In genomic region chr3:129130521-129130920, GRCm38 (mm10) we compare ENCODE assay signal across 28 mouse cellular contexts.
"Had no signal": no experiment of that assay in that cellular context is flagged by ENCODE, and none has a peak within 500 bp of the region (broad histone marks: within the 10 kb centered on the region; RNA-seq: fewer than 3 reads in every experiment).

No protein-coding gene starts in this region.

- H3K27me3 ChIP-seq: limb, embryonic 12.5 days; limb, embryonic 13.5 days; limb, embryonic 15.5 days; liver, embryonic 12.5 days; liver, embryonic 13.5 days; liver, embryonic 15.5 days; lung, embryonic 15.5 days; megakaryocyte, embryonic 14.5 days; neural tube, embryonic 12.5 days had no signal

- H3K4me2 ChIP-seq: limb, embryonic 12.5 days; limb, embryonic 13.5 days; limb, embryonic 15.5 days; liver, embryonic 11.5 days; liver, embryonic 12.5 days; liver, embryonic 13.5 days; liver, embryonic 15.5 days; lung, embryonic 14.5 days; lung, embryonic 15.5 days; midbrain, embryonic 12.5 days; neural tube, embryonic 12.5 days had no signal

- H3K9me3 ChIP-seq: limb, embryonic 10.5 days; limb, embryonic 12.5 days; limb, embryonic 13.5 days; limb, embryonic 15.5 days; liver, embryonic 12.5 days; liver, embryonic 13.5 days; liver, embryonic 15.5 days; lung, embryonic 15.5 days; midbrain, embryonic 12.5 days; neural tube, embryonic 12.5 days had no signal

- H3K4me1 ChIP-seq: limb, embryonic 10.5 days; limb, embryonic 12.5 days; limb, embryonic 13.5 days; limb, embryonic 15.5 days; liver, embryonic 12.5 days; liver, embryonic 13.5 days; liver, embryonic 15.5 days; lung, embryonic 15.5 days; megakaryocyte, embryonic 14.5 days; neural tube, embryonic 12.5 days had no signal

- H3K4me3 ChIP-seq: left cerebral cortex, adult 2 months; limb, embryonic 10.5 days; limb, embryonic 12.5 days; limb, embryonic 13.5 days; limb, embryonic 15.5 days; liver, embryonic 12.5 days; liver, embryonic 13.5 days; liver, embryonic 15.5 days; lung, embryonic 15.5 days; megakaryocyte, embryonic 14.5 days; midbrain, embryonic 12.5 days; myocyte; neural tube, embryonic 12.5 days had no signal

- DNase-seq: left cerebral cortex, postnatal 4 days; liver; liver, embryonic 13.5 days; liver, postnatal 0 days; lung, adult 18-20 months; lung, adult 2 months; lung, embryonic 14.5 days; lung, postnatal 10 days; lung, postnatal 14 days; lung, postnatal 36 days; lung, postnatal 4 days had no signal

- H3K27ac ChIP-seq: left cerebral cortex, adult 2 months; limb, embryonic 10.5 days; limb, embryonic 12.5 days; limb, embryonic 13.5 days; limb, embryonic 15.5 days; liver, embryonic 12.5 days; liver, embryonic 13.5 days; liver, embryonic 14.5 days; liver, embryonic 15.5 days; lung, embryonic 15.5 days; macrophage; midbrain, embryonic 12.5 days; neural tube, embryonic 12.5 days had no signal

- ATAC-seq: liver, embryonic 12.5 days; liver, postnatal 0 days; lung, postnatal 0 days; midbrain, embryonic 16.5 days had no signal

- H3K36me3 ChIP-seq: limb, embryonic 10.5 days; limb, embryonic 12.5 days; limb, embryonic 13.5 days; limb, embryonic 15.5 days; liver, embryonic 12.5 days; liver, embryonic 13.5 days; liver, embryonic 15.5 days; lung, embryonic 15.5 days; midbrain, embryonic 12.5 days; neural tube, embryonic 12.5 days had no signal

- H3K9ac ChIP-seq: limb, embryonic 12.5 days; limb, embryonic 13.5 days; limb, embryonic 15.5 days; liver, embryonic 12.5 days; liver, embryonic 13.5 days; liver, embryonic 14.5 days; liver, embryonic 15.5 days; liver, postnatal 0 days; lung, embryonic 14.5 days; lung, embryonic 15.5 days; midbrain, embryonic 12.5 days; neural tube, embryonic 12.5 days had no signal
